Mouse (Mus musculus) liver, embryonic 14.5 days (tissue): ENCODE results near the gene Ovca2.

Experiments used
- CTCF ChIP-seq: IDR thresholded peaks from 2 replicates; pipeline ENCODE4 v1.5.1; 2016; ENCODE audit warnings: antibody characterized with exemption, low read depth, control low read depth
- EP300 ChIP-seq: IDR thresholded peaks from 2 replicates; pipeline ENCODE4 v1.6.1; 2016; ENCODE audit warnings: antibody characterized with exemption, low read depth

DNA sequence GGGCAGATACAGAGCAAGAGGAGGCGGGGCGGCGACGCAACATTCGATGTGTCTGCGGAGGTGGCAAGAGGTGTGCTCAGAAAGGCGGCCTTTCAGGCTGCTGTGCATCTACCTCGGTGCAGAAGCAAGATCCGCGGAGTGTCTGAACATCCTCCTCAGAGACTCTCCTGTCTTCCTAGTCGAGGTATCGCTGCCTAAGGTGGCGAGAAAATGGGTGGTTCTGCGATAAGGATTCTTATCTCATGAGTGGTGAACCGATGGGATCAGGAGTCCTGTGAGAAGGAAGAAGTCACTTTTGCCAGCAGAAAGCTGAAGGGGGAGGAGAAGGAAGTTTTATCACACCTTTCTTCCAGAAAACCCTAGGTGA is 4.9 kb downstream of the Ovca2 start:
- no peak for TF ChIP-seq CTCF
- TF ChIP-seq EP300 = no peak
